Mouse (Mus musculus) gastrocnemius, postnatal 36 days (tissue): ENCODE data around the gene Ehd4. TPM values are rescaled to one million over a fixed set of nuclear protein-coding genes. Genes with fewer than 3 reads are reported as not detected.

Source experiments
- DNase-seq, 2 experiments: peaks; one replicate each; pipeline ENCODE4 v3.0.0; 2022
- intact Hi-C: fragments of 180-260 bp; cut with DNase I; formaldehyde crosslinking; loops from one replicate; pipeline ENCODE4 v1.15.1; 2025
- total RNA-seq, 2 experiments: library from RNA; stranded (reverse); gene quantifications; 2 replicates each; pipeline ENCODE4 v1.2.3; 2021

The Ehd4 gene
- total RNA-seq, 2 experiments from 2014 or later: 35.9 to 40.7 TPM

- DNase-seq: peak in 1 of 2 experiments; percentile 42
- intact Hi-C loops: loop anchor here (2.0 kb wide), 1 partner anchor 17 kb away; no protein-coding TSS in a partner anchor
Observed at GRCm38 (mm10) chr2:120049632-120050274, 104.7 kb downstream of the Ehd4 start.

- intact Hi-C loops: no loop called here
Observed at GRCm38 (mm10) chr2:120048173-120048572, 106.2 kb downstream of the Ehd4 start.

GRCm38 (mm10) chr2:120046486-120047310 lies 107.7 kb downstream of the Ehd4 start:
- no peak for DNase-seq
- intact Hi-C loops: no loop called here

More at GRCm38 (mm10) chr2:120048173-120048572, 106.2 kb downstream of the Ehd4 start:
- no peak for DNase-seq

GRCm38 (mm10) chr2:120044676-120045075 lies 109.7 kb downstream of the Ehd4 start:
- DNase-seq: no peak
- intact Hi-C loops: no loop called here

GRCm38 (mm10) chr2:120044101-120044603 lies 110.3 kb downstream of the Ehd4 start:
- intact Hi-C loops: no loop called here
- no peak for DNase-seq

GRCm38 (mm10) chr2:120040991-120041390 lies 113.4 kb downstream of the Ehd4 start:
- DNase-seq: no peak
- intact Hi-C loops: no loop called here

Other genes with a start within 250 kb of the Ehd4 start
- 1 to 10 TPM; 6.2 to 8.1 TPM for gene Mapkbp1, start 181.9 kb downstream of the Ehd4 start, total RNA-seq
- 1 to 10 TPM; 1.7 to 2.6 TPM for gene Jmjd7, start 127.1 kb downstream of the Ehd4 start, total RNA-seq
- 1 to 10 TPM; 1.1 to 1.3 TPM for gene Gm28042, start 127.1 kb downstream of the Ehd4 start, total RNA-seq
- gene Pla2g4b, start 121.2 kb downstream of the Ehd4 start, total RNA-seq: 1 to 10 TPM; 1.9 to 2.4 TPM
- 10 to 100 TPM; 29.5 to 29.6 TPM for gene Pla2g4e, start 90.7 kb upstream of the Ehd4 start, total RNA-seq
- not detected for gene Pla2g4d, start 134.6 kb upstream of the Ehd4 start, total RNA-seq
- not detected for gene Pla2g4f, start 159.6 kb upstream of the Ehd4 start, total RNA-seq
- 10 to 100 TPM; 20.1 to 20.2 TPM for gene Vps39, start 198.5 kb upstream of the Ehd4 start, total RNA-seq
- 10 to 100 TPM; 29.6 to 40.7 TPM for gene Ganc, start 249.3 kb upstream of the Ehd4 start, total RNA-seq
- gene Tmem87a, start 249.5 kb upstream of the Ehd4 start, total RNA-seq: 10 to 100 TPM; 40.0 to 41.0 TPM